Mouse (Mus musculus): Measurements from ENCODE around the gene Exoc7. TPM values are rescaled to one million over a fixed set of nuclear protein-coding genes. Genes with fewer than 3 reads are reported as not detected.
A peak's percentile ranks its signal among the peaks of the same experiment; 100 is the strongest.

The Exoc7 gene
- polyA plus RNA-seq, 1 experiment from 2014 or later = 54.6 TPM

DNA sequence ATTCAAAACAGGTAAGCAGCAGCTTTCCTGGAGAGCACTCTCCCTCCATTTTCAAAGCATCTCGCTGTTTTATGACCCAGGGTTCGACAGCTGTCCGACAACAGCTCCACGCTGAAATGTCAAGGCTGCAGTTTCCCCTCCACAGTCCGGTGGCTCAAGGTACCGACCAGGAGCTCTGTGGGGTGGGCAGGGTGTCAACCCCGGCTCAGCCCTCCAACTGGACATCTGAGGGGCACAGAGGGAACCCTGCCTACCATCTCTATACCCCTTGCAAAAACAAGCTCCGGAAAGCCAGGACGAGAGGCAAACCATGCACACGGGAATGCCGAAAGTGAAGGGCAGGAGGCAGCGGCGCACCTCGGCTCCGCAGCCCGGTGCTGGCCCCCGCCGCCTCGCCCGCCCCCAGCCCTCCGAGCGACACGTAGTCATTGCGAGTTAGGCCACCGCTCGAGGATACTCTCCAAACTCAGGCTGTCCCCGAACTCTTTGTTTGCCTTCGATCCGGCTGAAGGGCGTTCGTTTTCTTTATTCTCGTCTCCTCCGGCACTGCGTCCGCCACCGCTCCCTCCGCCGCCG, 33.5 kb downstream of the Exoc7 start:
- Histone ChIP-seq H3K4me1 (ENCODE audit: control insufficient read depth, insufficient read depth, low read length) (peaks cover 9% of the 10 kb centered on the region), H3K36me3 (ENCODE audit: control insufficient read depth, insufficient read depth, low read length) (peaks cover 4% of the 10 kb centered on the region), H3K9me3 (ENCODE audit: control insufficient read depth, low read length) (no peaks in the 10 kb centered on the region), H3K9ac (ENCODE audit: low read depth, low read length) (peak overlapping the region; percentile 95), H3K4me2 (ENCODE audit: low read depth, low read length) (peak overlapping the region; percentile 84), H3K4me3 (ENCODE audit: low read length) (peak overlapping the region; percentile 96), H3K27me3 (replicated peaks; ENCODE audit: control insufficient read depth, insufficient read depth, low read length) (no peaks in the 10 kb centered on the region), H3K27ac (ENCODE audit: low read length) (peak overlapping the region; percentile 86)
- WGBS = 0% methylated on average over 39 of the region's 39 CpGs
- ATAC-seq = peak; percentile 69

DNA sequence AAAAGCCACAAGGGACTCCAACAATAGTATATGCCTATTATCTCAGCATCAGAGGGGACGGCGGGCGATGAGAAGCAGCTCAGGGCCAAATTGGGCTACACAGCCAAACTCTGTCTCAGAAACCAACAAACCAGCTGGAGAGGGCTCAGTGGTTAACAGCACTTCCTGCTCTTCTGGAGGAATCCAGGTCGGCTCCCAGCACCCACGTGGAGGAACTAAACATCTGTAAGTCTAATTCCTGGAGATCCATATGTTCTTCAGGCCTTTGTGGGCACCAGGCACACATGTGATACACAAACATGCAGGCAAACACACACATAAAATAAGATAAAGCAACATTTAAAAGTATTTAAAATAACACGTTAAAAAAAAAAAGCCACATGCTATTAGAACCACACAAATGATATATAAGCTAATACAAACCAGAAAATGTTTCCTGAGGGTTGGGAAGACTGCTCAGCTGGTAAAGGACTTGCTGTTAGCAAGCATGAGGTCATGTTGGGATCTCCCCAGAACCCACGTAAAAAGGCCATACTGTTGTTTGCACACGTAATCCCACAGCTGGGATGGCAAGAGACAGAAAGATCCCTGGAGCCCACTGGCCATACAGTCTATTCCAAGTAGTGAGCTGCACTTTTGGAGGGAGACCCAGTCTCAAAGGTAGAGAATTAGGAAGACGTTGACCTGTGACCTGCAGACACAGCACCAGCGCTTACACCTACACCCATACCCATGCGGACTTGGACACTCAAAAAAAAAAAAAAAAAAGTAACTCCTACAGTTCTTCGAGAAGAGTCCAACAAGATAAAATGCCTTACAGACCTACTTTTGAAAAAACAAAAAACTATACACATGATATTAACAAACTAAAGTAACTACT, 34.2 kb downstream of the Exoc7 start:
- Histone ChIP-seq H3K4me1 (ENCODE audit: control insufficient read depth, insufficient read depth, low read length) (peaks cover 9% of the 10 kb centered on the region), H3K9me3 (ENCODE audit: control insufficient read depth, low read length) (no peaks in the 10 kb centered on the region), H3K4me3 (ENCODE audit: low read length) (peak overlapping the region; percentile 96), H3K36me3 (ENCODE audit: control insufficient read depth, insufficient read depth, low read length) (peaks cover 8% of the 10 kb centered on the region), H3K9ac (ENCODE audit: low read depth, low read length) (peak overlapping the region; percentile 95), H3K4me2 (ENCODE audit: low read depth, low read length) (peak overlapping the region; percentile 84), H3K27ac (ENCODE audit: low read length) (no peak overlapping the region), H3K27me3 (replicated peaks; ENCODE audit: control insufficient read depth, insufficient read depth, low read length) (no peaks in the 10 kb centered on the region)
- ATAC-seq = no peak
- WGBS = 47% methylated on average over 12 of the region's 12 CpGs

DNA sequence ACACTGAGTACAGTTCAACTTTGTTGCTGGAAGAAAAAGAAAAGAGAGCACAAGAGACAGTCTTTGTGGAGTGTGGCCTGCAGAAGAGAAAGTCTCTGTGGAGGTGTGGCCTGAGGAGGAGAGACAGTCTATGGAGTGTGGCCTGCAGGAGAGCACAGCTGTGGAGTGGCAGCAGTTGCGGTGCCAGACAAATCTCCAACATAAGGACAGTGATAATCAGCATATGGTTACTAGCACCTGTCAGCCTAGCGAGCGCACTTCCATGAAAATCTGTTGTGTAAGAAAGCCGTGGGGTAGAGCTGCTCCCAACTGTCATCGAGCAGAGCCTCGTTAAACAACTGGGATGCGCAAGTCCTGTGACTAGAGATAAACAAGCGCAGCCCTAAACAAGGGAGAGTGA, 37.5 kb downstream of the Exoc7 start:
- no peak for ATAC-seq
- Histone ChIP-seq H3K9ac (ENCODE audit: low read depth, low read length) (no peak overlapping the region), H3K27ac (ENCODE audit: low read length) (no peak overlapping the region), H3K4me2 (ENCODE audit: low read depth, low read length) (no peak overlapping the region), H3K4me3 (ENCODE audit: low read length) (no peak overlapping the region), H3K9me3 (ENCODE audit: control insufficient read depth, low read length) (no peaks in the 10 kb centered on the region), H3K27me3 (replicated peaks; ENCODE audit: control insufficient read depth, insufficient read depth, low read length) (no peaks in the 10 kb centered on the region), H3K4me1 (ENCODE audit: control insufficient read depth, insufficient read depth, low read length) (peaks cover 9% of the 10 kb centered on the region), H3K36me3 (ENCODE audit: control insufficient read depth, insufficient read depth, low read length) (peaks cover 19% of the 10 kb centered on the region)
- WGBS = 88% methylated on average over 8 of the region's 8 CpGs

DNA sequence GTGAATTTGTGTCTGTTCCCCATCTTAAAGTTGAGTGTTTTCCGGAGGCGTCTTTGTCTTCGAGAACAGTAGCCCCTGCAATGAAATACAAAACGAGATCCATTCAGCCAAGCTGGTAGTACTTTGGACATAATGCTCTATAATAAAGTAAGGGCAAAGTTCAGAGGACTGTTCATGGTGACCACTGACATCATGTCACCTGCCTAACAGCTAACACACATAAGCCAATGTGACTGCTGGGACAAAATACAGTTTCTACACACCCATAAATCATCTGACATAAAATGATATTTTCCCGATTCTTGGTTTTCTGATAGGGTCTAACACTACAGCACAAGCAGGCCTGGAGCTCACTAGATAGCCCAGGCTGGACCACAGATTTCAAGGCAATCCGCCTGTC, 38.7 kb downstream of the Exoc7 start:
- H3K27ac ChIP-seq (ENCODE audit: low read length) = peak overlapping the region; percentile 57
- WGBS = 83% methylated on average over 6 of the region's 6 CpGs
- no peaks in the 10 kb centered on the region for H3K27me3 ChIP-seq (replicated peaks; ENCODE audit: control insufficient read depth, insufficient read depth, low read length)
- no peak overlapping the region for H3K4me3 ChIP-seq (ENCODE audit: low read length)
- H3K9me3 ChIP-seq (ENCODE audit: control insufficient read depth, low read length) = no peaks in the 10 kb centered on the region
- no peak overlapping the region for H3K4me2 ChIP-seq (ENCODE audit: low read depth, low read length)
- H3K4me1 ChIP-seq (ENCODE audit: control insufficient read depth, insufficient read depth, low read length) = peaks cover 9% of the 10 kb centered on the region
- H3K36me3 ChIP-seq (ENCODE audit: control insufficient read depth, insufficient read depth, low read length) = peaks cover 26% of the 10 kb centered on the region
- 0 out of 2 replicates have a peak overlapping the region, but pooled peaks have one; percentile 53 for H3K9ac ChIP-seq (ENCODE audit: low read depth, low read length)
- peak; percentile 61 for ATAC-seq

DNA sequence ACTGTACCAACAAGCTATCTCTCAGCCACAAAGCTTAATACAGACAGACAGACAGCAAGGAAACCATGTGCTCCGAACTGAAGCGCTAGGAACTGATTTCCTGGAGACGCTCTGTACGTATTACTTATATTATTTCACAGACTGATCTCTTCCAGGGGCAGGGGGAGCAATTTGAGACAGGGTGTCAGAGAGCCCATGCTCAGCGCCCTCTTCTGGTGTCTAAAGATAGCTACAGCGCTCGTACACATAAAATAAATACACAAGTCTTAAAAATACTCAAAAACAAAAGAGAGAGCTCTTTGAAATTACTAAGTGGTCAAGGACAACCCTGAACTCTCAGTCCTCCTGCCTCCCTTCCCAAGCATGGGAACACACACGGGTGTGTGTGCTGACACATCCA, 39.4 kb downstream of the Exoc7 start:
- H3K4me3 ChIP-seq (ENCODE audit: low read length) = no peak overlapping the region
- ATAC-seq = no peak
- H3K4me1 ChIP-seq (ENCODE audit: control insufficient read depth, insufficient read depth, low read length) = peaks cover 3% of the 10 kb centered on the region
- H3K36me3 ChIP-seq (ENCODE audit: control insufficient read depth, insufficient read depth, low read length) = peaks cover 30% of the 10 kb centered on the region
- peak overlapping the region; percentile 57; the same call in 1 of the 2 replicates for H3K27ac ChIP-seq (ENCODE audit: low read length)
- no peaks in the 10 kb centered on the region for H3K27me3 ChIP-seq (replicated peaks; ENCODE audit: control insufficient read depth, insufficient read depth, low read length)
- H3K4me2 ChIP-seq (ENCODE audit: low read depth, low read length) = no peak overlapping the region
- 83% methylated on average over 8 of the region's 8 CpGs for WGBS
- H3K9me3 ChIP-seq (ENCODE audit: control insufficient read depth, low read length) = no peaks in the 10 kb centered on the region
- peak overlapping the region; percentile 53; the same call in 1 of the 2 replicates for H3K9ac ChIP-seq (ENCODE audit: low read depth, low read length)

DNA sequence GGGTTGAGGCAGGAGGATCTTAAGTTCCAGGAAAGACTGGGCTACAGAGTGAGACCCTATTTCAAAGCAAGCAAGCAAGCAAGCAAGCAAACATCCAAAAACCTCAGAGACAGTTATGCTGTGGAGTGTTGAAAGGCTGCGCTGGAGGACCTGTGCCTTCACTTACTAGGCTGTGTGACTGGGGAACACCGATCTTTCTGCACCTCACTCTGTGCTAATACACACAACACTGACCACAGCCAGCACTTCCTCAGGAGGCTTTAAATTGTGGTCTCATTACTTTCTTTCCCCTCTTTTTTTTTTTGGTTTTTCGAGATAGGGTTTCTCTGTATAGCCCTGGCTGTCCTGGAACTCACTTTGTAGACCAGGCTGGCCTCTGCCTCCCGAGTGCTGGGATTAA, 41.2 kb downstream of the Exoc7 start:
- Histone ChIP-seq H3K27ac (ENCODE audit: low read length) (no peak overlapping the region), H3K4me3 (ENCODE audit: low read length) (no peak overlapping the region), H3K27me3 (replicated peaks; ENCODE audit: control insufficient read depth, insufficient read depth, low read length) (no peaks in the 10 kb centered on the region), H3K4me2 (ENCODE audit: low read depth, low read length) (no peak overlapping the region), H3K36me3 (ENCODE audit: control insufficient read depth, insufficient read depth, low read length) (peaks cover 31% of the 10 kb centered on the region), H3K4me1 (ENCODE audit: control insufficient read depth, insufficient read depth, low read length) (no peaks in the 10 kb centered on the region), H3K9ac (ENCODE audit: low read depth, low read length) (no peak overlapping the region), H3K9me3 (ENCODE audit: control insufficient read depth, low read length) (no peaks in the 10 kb centered on the region)
- WGBS = 90% methylated on average over 4 of the region's 4 CpGs
- ATAC-seq = no peak

DNA sequence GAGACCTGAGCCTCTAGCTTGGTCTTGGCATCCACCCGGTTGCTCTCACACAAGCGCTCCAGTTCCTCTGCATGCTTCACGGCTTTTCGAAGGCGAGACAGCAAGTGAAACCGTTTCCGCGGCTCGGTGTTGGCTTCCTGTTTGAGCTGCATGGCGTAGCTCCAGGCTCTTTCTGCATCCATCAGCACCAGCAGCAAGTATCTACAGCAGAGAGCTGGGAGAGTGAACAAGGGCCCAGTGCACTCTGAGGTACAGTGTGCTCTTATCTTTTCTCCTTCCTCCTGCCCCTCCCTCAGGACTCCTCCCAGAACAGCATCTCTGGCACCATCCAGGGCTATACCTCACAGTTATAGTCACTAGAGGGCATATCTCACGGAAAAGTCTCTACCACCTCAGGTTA, 41.7 kb downstream of the Exoc7 start:
- no peak overlapping the region for H3K27ac ChIP-seq (ENCODE audit: low read length)
- no peaks in the 10 kb centered on the region for H3K27me3 ChIP-seq (replicated peaks; ENCODE audit: control insufficient read depth, insufficient read depth, low read length)
- 89% methylated on average over 11 of the region's 11 CpGs for WGBS
- H3K9me3 ChIP-seq (ENCODE audit: control insufficient read depth, low read length) = no peaks in the 10 kb centered on the region
- no peak overlapping the region for H3K9ac ChIP-seq (ENCODE audit: low read depth, low read length)
- no peak overlapping the region for H3K4me3 ChIP-seq (ENCODE audit: low read length)
- H3K4me2 ChIP-seq (ENCODE audit: low read depth, low read length) = no peak overlapping the region
- H3K4me1 ChIP-seq (ENCODE audit: control insufficient read depth, insufficient read depth, low read length) = peaks cover 4% of the 10 kb centered on the region; the same call in 1 of the 2 replicates
- no peak for ATAC-seq
- peaks cover 30% of the 10 kb centered on the region for H3K36me3 ChIP-seq (ENCODE audit: control insufficient read depth, insufficient read depth, low read length)

DNA sequence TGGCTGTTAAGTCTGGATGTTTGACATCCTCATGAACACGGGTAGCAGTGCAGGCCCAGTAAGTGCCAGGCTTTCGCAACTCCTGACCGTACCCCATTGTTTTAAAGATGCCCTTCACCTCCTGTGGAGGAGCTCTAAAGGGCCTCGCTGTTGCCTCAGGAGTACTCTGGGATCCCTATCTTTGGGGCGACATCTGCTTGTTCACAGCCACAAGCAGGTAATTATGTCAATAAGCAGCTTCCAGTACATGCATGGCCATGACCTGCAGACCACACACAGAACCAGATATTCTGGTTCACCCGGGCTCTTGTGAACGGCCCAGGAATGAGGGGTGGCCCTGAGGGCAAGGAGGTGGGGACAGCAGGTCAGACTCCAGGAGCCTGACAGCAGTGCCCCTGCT, 46.8 kb downstream of the Exoc7 start:
- ATAC-seq = peak; percentile 60; the same call in 1 of the 2 replicates
- Histone ChIP-seq H3K4me2 (ENCODE audit: low read depth, low read length) (no peak overlapping the region), H3K4me1 (ENCODE audit: control insufficient read depth, insufficient read depth, low read length) (peaks cover 8% of the 10 kb centered on the region; the same call in 1 of the 2 replicates), H3K4me3 (ENCODE audit: low read length) (no peak overlapping the region), H3K36me3 (ENCODE audit: control insufficient read depth, insufficient read depth, low read length) (peaks cover 30% of the 10 kb centered on the region), H3K9me3 (ENCODE audit: control insufficient read depth, low read length) (no peaks in the 10 kb centered on the region), H3K27me3 (replicated peaks; ENCODE audit: control insufficient read depth, insufficient read depth, low read length) (no peaks in the 10 kb centered on the region), H3K9ac (ENCODE audit: low read depth, low read length) (no peak overlapping the region), H3K27ac (ENCODE audit: low read length) (peak overlapping the region; percentile 60)
- 73% methylated on average over 7 of the region's 7 CpGs for WGBS

DNA sequence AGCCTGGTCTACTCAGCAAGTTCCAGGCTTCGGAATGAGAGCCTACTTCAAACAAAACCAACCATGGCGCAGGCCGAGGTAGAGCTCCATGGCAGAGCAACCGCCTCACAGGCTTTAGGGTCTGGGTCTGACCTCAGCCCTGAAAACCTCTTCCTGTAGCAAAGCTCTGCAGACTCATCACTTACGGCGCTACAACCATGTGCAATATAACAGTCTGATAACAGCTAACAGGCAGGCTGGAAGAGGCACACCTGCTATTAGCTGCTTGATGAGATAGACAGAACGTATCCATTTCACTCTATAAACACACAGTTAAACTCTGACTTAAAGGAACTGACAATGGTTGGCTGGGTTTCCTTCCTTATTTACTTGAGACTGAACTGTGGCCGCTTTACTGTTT, 47.6 kb downstream of the Exoc7 start:
- H3K4me1 ChIP-seq (ENCODE audit: control insufficient read depth, insufficient read depth, low read length) = peaks cover 8% of the 10 kb centered on the region; the same call in 1 of the 2 replicates
- no peaks in the 10 kb centered on the region for H3K9me3 ChIP-seq (ENCODE audit: control insufficient read depth, low read length)
- no peak overlapping the region for H3K9ac ChIP-seq (ENCODE audit: low read depth, low read length)
- 74% methylated on average over 8 of the region's 8 CpGs for WGBS
- no peak overlapping the region for H3K4me2 ChIP-seq (ENCODE audit: low read depth, low read length)
- no peaks in the 10 kb centered on the region for H3K27me3 ChIP-seq (replicated peaks; ENCODE audit: control insufficient read depth, insufficient read depth, low read length)
- H3K27ac ChIP-seq (ENCODE audit: low read length) = peak overlapping the region; percentile 60; the same call in 1 of the 2 replicates
- peaks cover 27% of the 10 kb centered on the region for H3K36me3 ChIP-seq (ENCODE audit: control insufficient read depth, insufficient read depth, low read length)
- peak; percentile 52 for ATAC-seq
- H3K4me3 ChIP-seq (ENCODE audit: low read length) = no peak overlapping the region

Data from intestine, embryonic 16.5 days (tissue).